Mouse (Mus musculus) kidney, adult 2 months (tissue): ENCODE data around the gene Xylt1.

Experiments
- CTCF ChIP-seq: fragments of 200-500 bp; conservative IDR thresholded peaks from 2 replicates; pipeline ENCODE4 v1.5.1; 2011; ENCODE audit warnings: low read depth, mild to moderate bottlenecking, control low read depth, low read length, moderate library complexity, mixed read lengths; ENCODE audit not compliant: insufficient read depth, insufficient read length
- POLR2A ChIP-seq: fragments of 200-500 bp; IDR thresholded peaks from one replicate; pipeline ENCODE4 v1.6.1; 2011; ENCODE audit warnings: low read depth, low read length, control low read depth

GRCm38 (mm10) chr7:117442639-117443038, 61.9 kb downstream of the Xylt1 start:
- TF ChIP-seq CTCF (no peak), POLR2A (no peak)
